Mouse (Mus musculus) lung, embryonic 14.5 days (tissue): ENCODE measurements around the gene Itgb1bp1. TPM values are rescaled to one million over a fixed set of nuclear protein-coding genes. Genes with fewer than 3 reads are reported as not detected.

Source experiments
- ATAC-seq: fragments of 200-750 bp; cut with Nextera tagmentation; 2 replicates; pipeline ENCODE4 v1.8.0; 2017; ENCODE audit warnings: mild to moderate bottlenecking, moderate TSS enrichment, moderate library complexity; ENCODE audit not compliant: insufficient read depth
- DNase-seq: peaks from one replicate; pipeline ENCODE4 v3.0.0-alpha.2; 2015
- H3K27ac ChIP-seq: fragments of 300-500 bp; sonication (generic); 2 replicates; pipeline ENCODE4 v1.5.1; 2014; ENCODE audit warnings: low read depth, mild to moderate bottlenecking, moderate library complexity
- H3K27me3 ChIP-seq: fragments of 300-500 bp; sonication (generic); 2 replicates; pipeline ENCODE4 v1.6.1; 2014; ENCODE audit warnings: low read length, control low read depth; ENCODE audit not compliant: insufficient read depth
- H3K36me3 ChIP-seq: fragments of 300-500 bp; sonication (generic); 2 replicates; pipeline ENCODE4 v1.6.1; 2014; ENCODE audit warnings: control low read depth; ENCODE audit not compliant: insufficient read depth
- H3K4me1 ChIP-seq: fragments of 300-500 bp; sonication (generic); 2 replicates; pipeline ENCODE4 v1.6.1; 2014; ENCODE audit warnings: antibody characterized with exemption, control low read depth; ENCODE audit not compliant: insufficient read depth
- H3K4me2 ChIP-seq: fragments of 300-500 bp; sonication (generic); 2 replicates; pipeline ENCODE4 v1.6.1; 2014; ENCODE audit warnings: mild to moderate bottlenecking
- H3K4me3 ChIP-seq: fragments of 300-500 bp; sonication (generic); 2 replicates; pipeline ENCODE4 v1.5.1; 2014; ENCODE audit warnings: low read depth, low read length
- H3K9ac ChIP-seq: fragments of 300-500 bp; sonication (generic); 2 replicates; pipeline ENCODE4 v1.6.1; 2014
- H3K9me3 ChIP-seq: fragments of 300-500 bp; sonication (generic); 2 replicates; pipeline ENCODE4 v1.6.1; 2016; ENCODE audit warnings: low read depth, low read length, control low read depth
- CTCF ChIP-seq: IDR thresholded peaks from 2 replicates; pipeline ENCODE4 v1.5.1; 2016; ENCODE audit warnings: antibody characterized with exemption, low read depth
- WGBS: fragments of 180-500 bp; shearing (Covaris S2); extraction: QIAGEN DNeasy Blood & Tissue Kit; methylation state at CpG from one replicate; pipeline ENCODE4 v1.1.7; 2014; 5-methylcytosine and 5-hydroxymethylcytosine counted together
- polyA plus RNA-seq: library from polyadenylated mRNA; unstranded; fragments of >200 nt; fragmentation: Nextera tagmentation; extraction: Ambion mirVana; gene quantifications from 2 replicates; pipeline ENCODE4 v1.2.1, GENCODE M21; 2014

The Itgb1bp1 gene
- polyA plus RNA-seq, 1 experiment from 2014 or later, result 49.2 TPM

DNA sequence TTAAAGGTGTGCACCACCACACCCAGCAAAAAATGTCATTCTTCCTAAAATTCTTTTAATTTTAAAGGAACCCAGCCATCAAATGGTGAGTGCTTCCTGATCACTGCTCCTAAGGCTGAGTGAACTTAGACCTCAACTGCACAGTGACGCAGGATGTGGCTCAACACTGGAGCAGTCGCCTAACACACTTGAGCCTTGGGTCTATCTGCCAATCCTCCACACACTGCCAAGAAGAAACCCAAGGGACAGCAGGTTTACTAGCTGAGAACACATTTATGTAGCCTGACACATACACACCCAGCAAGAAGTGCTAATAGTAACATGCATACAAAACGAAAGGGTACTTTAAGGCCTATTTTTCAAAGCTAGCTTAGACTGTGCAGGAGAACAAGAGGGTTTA is 40.2 kb upstream of the Itgb1bp1 start:
- Histone ChIP-seq H3K27ac (no peak overlapping the region), H3K27me3 (no peaks in the 10 kb centered on the region), H3K36me3 (peaks cover 89% of the 10 kb centered on the region), H3K9me3 (no peaks in the 10 kb centered on the region), H3K4me3 (no peak overlapping the region), H3K4me2 (no peak overlapping the region), H3K4me1 (no peaks in the 10 kb centered on the region), H3K9ac (no peak overlapping the region)
- DNase-seq (no peak), ATAC-seq (no peak)
- WGBS, result 95% methylated on average over 3 of the region's 3 CpGs
- no peak for TF ChIP-seq CTCF

DNA sequence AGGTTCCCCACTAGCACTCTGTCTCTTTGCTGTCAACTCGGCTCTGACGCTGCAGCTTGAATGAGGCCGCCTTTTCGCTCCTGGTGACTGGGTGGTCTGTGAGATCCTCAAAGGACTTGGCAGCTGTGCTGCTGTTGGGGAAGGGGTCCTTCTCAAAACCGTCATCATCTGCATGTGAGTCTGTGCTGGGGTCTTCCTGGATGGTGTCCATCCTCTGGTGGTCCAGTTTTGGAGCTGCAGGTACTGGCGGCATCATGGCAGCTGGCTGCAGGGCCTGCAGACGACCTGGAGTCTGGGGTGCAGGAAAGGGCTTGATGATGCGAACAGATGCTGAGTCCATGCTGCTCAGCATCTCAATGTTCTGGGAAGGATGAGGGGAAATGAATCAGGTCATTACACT is 39.2 kb upstream of the Itgb1bp1 start:
- Histone ChIP-seq H3K4me3 (no peak overlapping the region), H3K9me3 (no peaks in the 10 kb centered on the region), H3K27ac (no peak overlapping the region), H3K27me3 (no peaks in the 10 kb centered on the region), H3K9ac (no peak overlapping the region), H3K4me2 (no peak overlapping the region), H3K4me1 (no peaks in the 10 kb centered on the region), H3K36me3 (peaks cover 89% of the 10 kb centered on the region)
- no peak for ATAC-seq
- DNase-seq, result no peak
- no peak for TF ChIP-seq CTCF
- whole genome bisulfite sequencing, result 87% methylated on average over 8 of the region's 8 CpGs

DNA sequence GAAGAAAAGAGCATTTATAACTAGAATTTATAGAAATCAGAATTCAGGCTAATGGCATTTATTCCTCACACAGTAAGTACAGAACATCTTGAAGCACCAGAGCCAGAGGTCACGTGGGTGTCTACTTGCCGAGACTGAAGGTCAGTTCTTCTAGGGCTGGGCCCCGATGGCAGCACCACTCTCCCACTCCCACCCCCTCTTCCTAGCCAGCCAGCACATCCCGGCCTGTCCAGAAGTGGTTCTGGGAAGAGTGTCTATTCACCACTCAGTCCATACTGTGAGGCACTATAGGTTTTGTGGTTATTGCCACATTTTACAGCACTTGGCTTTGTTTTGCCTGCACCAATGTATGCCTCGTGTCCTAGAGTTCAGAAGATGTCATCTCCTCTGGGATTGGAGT is 38.0 kb upstream of the Itgb1bp1 start:
- Histone ChIP-seq H3K4me3 (no peak overlapping the region), H3K4me1 (no peaks in the 10 kb centered on the region), H3K9ac (no peak overlapping the region), H3K27ac (no peak overlapping the region), H3K36me3 (peaks cover 84% of the 10 kb centered on the region), H3K4me2 (no peak overlapping the region), H3K27me3 (no peaks in the 10 kb centered on the region), H3K9me3 (no peaks in the 10 kb centered on the region)
- TF ChIP-seq CTCF, result no peak
- WGBS, result 71% methylated on average over 5 of the region's 5 CpGs
- no peak for DNase-seq
- no peak for ATAC-seq

DNA sequence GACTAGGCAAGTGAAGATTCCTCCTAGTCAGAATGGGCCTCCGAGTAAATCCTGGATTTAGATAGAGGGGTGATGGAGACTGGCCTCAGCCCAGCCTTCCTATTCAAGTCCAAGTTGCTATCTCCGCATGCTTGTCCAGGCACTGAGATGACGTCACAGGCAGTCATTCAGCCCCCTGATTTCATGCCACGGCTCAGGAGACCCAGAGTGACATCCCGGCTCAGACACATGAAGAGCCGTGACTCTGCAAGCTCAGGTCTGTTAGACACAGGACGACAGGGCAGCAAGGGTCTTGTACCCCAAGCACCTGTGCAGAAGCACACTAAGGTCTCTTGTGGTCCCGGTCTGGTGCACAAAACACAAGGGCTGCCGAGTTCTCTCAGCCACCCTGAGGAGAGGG is 36.8 kb upstream of the Itgb1bp1 start:
- Histone ChIP-seq H3K4me1 (no peaks in the 10 kb centered on the region), H3K27me3 (no peaks in the 10 kb centered on the region), H3K27ac (no peak overlapping the region), H3K36me3 (peaks cover 78% of the 10 kb centered on the region), H3K4me2 (no peak overlapping the region), H3K4me3 (no peak overlapping the region), H3K9ac (no peak overlapping the region), H3K9me3 (no peaks in the 10 kb centered on the region)
- ATAC-seq, result no peak
- 86% methylated on average over 9 of the region's 9 CpGs for WGBS
- no peak for DNase-seq
- TF ChIP-seq CTCF, result no peak

DNA sequence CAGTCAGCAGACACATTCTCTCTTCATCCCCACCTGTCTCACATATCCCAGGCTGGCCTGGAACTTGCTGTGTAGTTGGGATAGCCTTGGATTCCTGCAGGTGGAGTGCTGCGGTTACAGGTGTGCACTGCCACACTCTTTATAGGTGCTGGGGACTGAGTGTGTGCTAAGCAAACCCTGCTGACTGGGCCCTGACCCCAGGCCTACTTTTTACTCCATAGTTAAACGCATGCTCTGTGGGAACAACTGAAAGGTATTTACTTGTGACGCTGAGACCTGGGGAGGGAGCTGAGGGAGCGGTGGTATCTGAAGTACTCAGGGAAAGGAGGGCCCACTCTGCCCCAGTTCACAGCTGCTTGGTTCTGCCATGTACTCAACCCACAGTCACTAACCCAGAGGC is 36.2 kb upstream of the Itgb1bp1 start:
- Histone ChIP-seq H3K9me3 (no peaks in the 10 kb centered on the region), H3K9ac (no peak overlapping the region), H3K4me2 (no peak overlapping the region), H3K36me3 (peaks cover 73% of the 10 kb centered on the region), H3K27me3 (no peaks in the 10 kb centered on the region), H3K27ac (no peak overlapping the region), H3K4me3 (no peak overlapping the region), H3K4me1 (no peaks in the 10 kb centered on the region)
- TF ChIP-seq CTCF, result no peak
- ATAC-seq, result no peak
- 79% methylated on average over 4 of the region's 4 CpGs for WGBS
- DNase-seq, result no peak

DNA sequence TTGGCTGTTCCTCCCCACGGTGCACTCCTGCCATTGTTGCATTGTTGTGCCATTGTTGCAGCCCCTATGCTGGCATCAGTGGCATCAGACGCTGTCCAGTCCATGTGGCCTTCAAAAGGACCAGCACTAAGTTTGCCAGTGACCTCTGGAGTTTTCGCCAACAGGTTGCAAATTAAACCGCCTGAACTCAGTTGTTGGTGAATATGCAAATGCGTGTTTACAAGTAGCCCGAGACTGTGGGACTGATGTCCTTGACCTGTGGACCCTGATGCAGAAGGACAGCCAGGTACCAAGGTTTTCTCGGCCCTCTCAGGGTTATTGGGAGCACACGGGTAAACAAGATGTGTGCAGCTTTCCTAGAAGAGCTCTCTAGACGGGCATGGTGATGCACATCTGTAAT is 35.1 kb upstream of the Itgb1bp1 start:
- no peak overlapping the region for H3K9ac ChIP-seq
- H3K27me3 ChIP-seq, result no peaks in the 10 kb centered on the region
- WGBS, result 80% methylated on average over 9 of the region's 9 CpGs
- no peak overlapping the region for H3K27ac ChIP-seq
- H3K4me3 ChIP-seq, result no peak overlapping the region
- no peak overlapping the region for H3K4me2 ChIP-seq
- peaks cover 63% of the 10 kb centered on the region for H3K36me3 ChIP-seq
- TF ChIP-seq CTCF, result no peak
- DNase-seq (no peak), ATAC-seq (no peak)
- no peaks in the 10 kb centered on the region for H3K9me3 ChIP-seq
- 0 out of 2 replicates have a peak, but pooled peaks cover 3% of the 10 kb centered on the region for H3K4me1 ChIP-seq

DNA sequence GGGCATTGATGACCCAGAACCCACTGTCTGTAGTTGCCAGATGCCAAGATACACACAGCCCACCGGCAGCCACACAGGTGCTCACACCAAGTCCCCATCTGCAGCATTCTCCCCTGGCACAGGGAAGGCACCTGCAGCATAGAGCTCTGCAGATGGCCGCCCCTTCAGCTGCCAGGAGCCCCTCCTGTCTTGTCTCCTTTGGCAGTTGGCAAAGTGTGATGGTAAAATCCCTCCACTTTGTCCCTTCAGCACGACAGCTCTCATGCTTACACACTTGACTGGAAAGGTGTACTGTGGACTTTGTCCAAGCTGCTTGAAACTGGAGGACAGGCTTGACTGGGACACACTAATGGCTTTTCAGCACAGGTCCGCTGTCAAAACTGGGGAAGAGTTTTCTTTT is 34.2 kb upstream of the Itgb1bp1 start:
- Histone ChIP-seq H3K27ac (no peak overlapping the region), H3K27me3 (no peaks in the 10 kb centered on the region), H3K4me2 (no peak overlapping the region), H3K9me3 (no peaks in the 10 kb centered on the region), H3K36me3 (peaks cover 56% of the 10 kb centered on the region), H3K4me3 (no peak overlapping the region), H3K9ac (no peak overlapping the region), H3K4me1 (0 out of 2 replicates have a peak, but pooled peaks cover 3% of the 10 kb centered on the region)
- DNase-seq, result no peak
- ATAC-seq, result no peak
- TF ChIP-seq CTCF, result no peak
- WGBS, result 83% methylated on average over 4 of the region's 4 CpGs
